Mouse (Mus musculus): ENCODE data around the gene Acsm5. TPM values are rescaled to one million over a fixed set of nuclear protein-coding genes. Genes with fewer than 3 reads are reported as not detected.

Acsm5 gene
- polyA plus RNA-seq, 1 experiment from 2014 or later = 0.32 TPM

DNA sequence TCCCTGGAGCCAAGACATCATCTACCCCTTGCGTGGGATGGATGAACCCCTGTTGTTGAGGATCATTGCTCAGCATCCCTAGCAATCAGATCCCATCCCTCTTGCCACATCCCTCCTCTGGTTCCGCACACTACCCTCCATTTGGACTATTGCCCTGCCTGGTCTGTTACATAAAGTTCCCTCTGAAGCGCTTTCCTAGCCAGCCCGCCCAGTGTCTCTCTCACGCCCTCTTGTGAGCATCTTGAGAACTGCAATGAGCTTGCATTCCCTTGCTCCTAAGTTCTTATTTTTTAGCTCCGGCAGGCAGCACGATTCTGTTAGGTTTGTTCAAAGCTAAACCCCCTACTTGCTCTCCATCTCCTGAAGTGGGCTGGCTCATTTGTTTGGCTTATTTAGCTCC is 6.2 kb upstream of the Acsm5 start:
- no peaks in the 10 kb centered on the region for H3K36me3 ChIP-seq (ENCODE audit: insufficient read depth)
- H3K4me1 ChIP-seq (ENCODE audit: insufficient read depth) = no peaks in the 10 kb centered on the region
- DNase-seq = peak; percentile 63
- no peak overlapping the region for H3K9ac ChIP-seq
- no peak overlapping the region for H3K27ac ChIP-seq (ENCODE audit: low read depth)
- H3K27me3 ChIP-seq (ENCODE audit: insufficient read depth, low read length) = no peaks in the 10 kb centered on the region
- H3K4me3 ChIP-seq (ENCODE audit: low read depth, low read length) = no peak overlapping the region
- TF ChIP-seq CTCF (IDR thresholded peaks at IDR 0.05; ENCODE audit: low read depth) = peak; percentile 78
- H3K9me3 ChIP-seq (ENCODE audit: low read depth, low read length) = no peaks in the 10 kb centered on the region
- WGBS = 26% methylated on average over 7 of the region's 7 CpGs
- H3K4me2 ChIP-seq = no peak overlapping the region
- ATAC-seq (ENCODE audit: insufficient read depth) = no peak

DNA sequence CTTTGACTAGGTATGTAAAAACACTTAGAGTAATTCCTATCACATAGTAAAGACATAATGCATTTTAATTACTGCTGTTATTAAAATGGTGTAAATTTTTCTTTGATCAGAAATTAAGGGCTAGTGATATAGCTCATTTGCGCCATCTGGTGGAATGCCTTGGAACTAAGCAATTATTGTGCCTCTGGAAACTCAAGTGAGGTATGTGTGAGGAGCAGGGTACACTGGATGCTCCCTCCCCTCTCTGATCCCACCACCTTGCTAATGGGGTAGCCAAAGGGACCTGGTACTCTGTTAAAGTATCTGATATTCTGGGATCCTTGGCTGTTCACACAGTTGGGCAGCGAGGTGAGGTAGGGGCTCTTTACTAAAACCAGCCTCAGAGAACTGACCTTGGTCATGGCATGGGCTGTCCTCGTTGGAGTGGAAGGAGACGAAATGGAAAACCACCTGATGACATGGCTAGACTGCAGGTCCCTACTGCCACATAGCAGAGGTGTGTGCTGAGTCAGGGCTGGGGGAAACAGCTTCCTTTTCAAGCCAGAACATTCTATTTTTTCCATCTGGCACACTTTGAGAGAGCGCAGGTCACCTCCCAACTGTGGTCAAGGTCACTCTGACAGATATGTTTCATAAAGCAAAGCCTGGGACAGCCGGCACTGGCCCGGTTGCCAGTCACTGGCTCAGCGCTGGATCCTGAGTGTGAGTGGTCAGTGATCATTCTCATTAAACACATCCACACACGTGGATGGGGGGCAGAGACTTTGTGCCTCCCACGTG is 3.6 kb upstream of the Acsm5 start:
- H3K9ac ChIP-seq = no peak overlapping the region
- no peaks in the 10 kb centered on the region for H3K9me3 ChIP-seq (ENCODE audit: low read depth, low read length)
- no peak overlapping the region for H3K27ac ChIP-seq (ENCODE audit: low read depth)
- DNase-seq (peak; percentile 78), ATAC-seq (ENCODE audit: insufficient read depth) (0 out of 2 replicates have a peak, but pooled peaks have one; percentile 52)
- no peaks in the 10 kb centered on the region for H3K4me1 ChIP-seq (ENCODE audit: insufficient read depth)
- WGBS = 61% methylated on average over 10 of the region's 10 CpGs
- H3K27me3 ChIP-seq (ENCODE audit: insufficient read depth, low read length) = no peaks in the 10 kb centered on the region
- peak; percentile 76 for TF ChIP-seq CTCF (IDR thresholded peaks at IDR 0.05; ENCODE audit: low read depth)
- no peak overlapping the region for H3K4me3 ChIP-seq (ENCODE audit: low read depth, low read length)
- no peaks in the 10 kb centered on the region for H3K36me3 ChIP-seq (ENCODE audit: insufficient read depth)
- no peak overlapping the region for H3K4me2 ChIP-seq

DNA sequence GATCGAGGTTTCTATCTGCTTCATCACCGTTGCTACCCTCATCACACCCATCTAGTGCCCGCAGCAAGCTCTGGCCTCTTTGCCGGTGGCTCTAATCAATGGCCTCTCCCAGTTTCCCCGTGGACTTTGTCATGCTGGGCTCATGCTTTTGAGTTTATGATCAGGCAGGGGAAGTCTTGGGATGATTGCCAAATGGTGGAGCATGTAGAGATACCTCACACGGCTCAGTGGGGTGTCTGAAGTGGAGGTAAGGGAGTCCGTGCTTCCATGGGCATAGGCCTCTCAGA is 3.0 kb upstream of the Acsm5 start:
- Histone ChIP-seq H3K36me3 (ENCODE audit: insufficient read depth) (no peaks in the 10 kb centered on the region), H3K4me2 (no peak overlapping the region), H3K4me1 (ENCODE audit: insufficient read depth) (no peaks in the 10 kb centered on the region), H3K9me3 (ENCODE audit: low read depth, low read length) (no peaks in the 10 kb centered on the region), H3K4me3 (ENCODE audit: low read depth, low read length) (no peak overlapping the region), H3K9ac (no peak overlapping the region), H3K27me3 (ENCODE audit: insufficient read depth, low read length) (no peaks in the 10 kb centered on the region), H3K27ac (ENCODE audit: low read depth) (no peak overlapping the region)
- 79% methylated on average over 7 of the region's 7 CpGs for WGBS
- DNase-seq (no peak), ATAC-seq (ENCODE audit: insufficient read depth) (no peak)
- no peak for TF ChIP-seq CTCF (IDR thresholded peaks at IDR 0.05; ENCODE audit: low read depth)

DNA sequence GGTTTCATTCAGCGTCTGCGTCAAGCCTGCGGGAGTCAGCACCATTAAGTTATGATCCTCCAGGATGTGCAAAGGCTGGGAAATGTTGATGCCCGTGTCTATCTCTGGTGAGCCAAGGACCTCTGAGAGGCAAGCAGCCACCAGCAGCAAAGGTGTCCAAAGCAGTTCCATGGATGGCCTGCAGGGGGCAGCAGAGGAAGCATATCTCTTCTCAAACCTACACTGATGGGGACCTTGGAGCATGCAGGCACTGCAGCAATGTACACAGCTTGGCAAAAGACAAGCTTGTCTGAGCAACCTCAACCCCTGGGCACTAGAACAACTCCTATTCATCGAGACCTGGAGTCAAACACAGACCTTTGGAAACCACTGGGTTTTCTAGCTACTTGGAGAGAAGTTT is 391 bp downstream of the Acsm5 start:
- H3K9ac ChIP-seq = no peak overlapping the region

DNA sequence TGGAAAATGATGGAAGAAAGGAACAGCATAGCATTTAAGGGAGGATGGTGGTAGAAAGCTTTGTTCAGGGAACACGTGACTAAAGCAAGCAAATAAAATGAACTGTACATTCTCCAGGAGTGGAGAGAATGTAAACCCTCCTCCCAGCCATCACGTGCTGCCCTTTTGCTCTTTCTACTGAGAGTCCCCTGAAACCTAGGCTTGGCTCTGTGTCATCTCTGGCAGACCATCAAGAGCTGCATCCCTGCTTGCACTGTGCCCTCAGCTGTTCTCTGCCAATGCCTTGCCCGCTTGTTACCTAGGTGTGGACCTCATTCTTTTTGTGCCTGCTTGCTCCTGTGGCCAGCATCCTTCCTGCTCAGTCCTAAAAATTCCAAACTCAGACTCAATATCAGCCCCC is 2.6 kb downstream of the Acsm5 start:
- no peak for ATAC-seq (ENCODE audit: insufficient read depth)

More for the DNA sequence above, 391 bp downstream of the Acsm5 start:
- H3K4me2 ChIP-seq = no peak overlapping the region
- H3K27ac ChIP-seq (ENCODE audit: low read depth) = no peak overlapping the region
- H3K4me1 ChIP-seq (ENCODE audit: insufficient read depth) = no peaks in the 10 kb centered on the region
- no peak overlapping the region for H3K4me3 ChIP-seq (ENCODE audit: low read depth, low read length)
- peak; percentile 73; the same call in 1 of the 2 replicates for ATAC-seq (ENCODE audit: insufficient read depth)
- WGBS = 45% methylated on average over 5 of the region's 5 CpGs
- H3K27me3 ChIP-seq (ENCODE audit: insufficient read depth, low read length) = no peaks in the 10 kb centered on the region
- no peaks in the 10 kb centered on the region for H3K36me3 ChIP-seq (ENCODE audit: insufficient read depth)
- DNase-seq = peak; percentile 71
- H3K9me3 ChIP-seq (ENCODE audit: low read depth, low read length) = no peaks in the 10 kb centered on the region
- peak; percentile 88 for TF ChIP-seq CTCF (IDR thresholded peaks at IDR 0.05; ENCODE audit: low read depth)

DNA sequence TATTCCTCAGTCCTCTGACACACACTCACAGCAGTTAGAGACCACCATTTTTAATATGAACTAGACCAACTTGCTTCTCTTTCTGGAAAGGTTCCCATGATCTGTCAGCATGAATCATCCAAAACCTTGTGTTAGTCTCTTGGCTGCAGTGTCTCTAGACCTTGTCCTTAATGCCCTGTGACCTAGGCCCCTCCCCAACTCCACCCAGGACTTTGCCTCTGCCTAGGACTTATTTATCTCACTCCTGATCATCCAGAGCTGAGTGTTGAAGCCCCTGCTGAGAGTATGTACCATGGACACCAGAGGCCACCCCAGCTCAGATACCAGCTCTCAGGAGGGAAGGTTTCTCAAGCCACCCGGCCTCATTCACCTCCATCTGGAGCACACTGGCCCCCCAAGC is 3.1 kb downstream of the Acsm5 start:
- no peaks in the 10 kb centered on the region for H3K9me3 ChIP-seq (ENCODE audit: low read depth, low read length)
- H3K4me2 ChIP-seq = no peak overlapping the region
- ATAC-seq (ENCODE audit: insufficient read depth) (no peak), DNase-seq (no peak)
- no peak overlapping the region for H3K4me3 ChIP-seq (ENCODE audit: low read depth, low read length)
- TF ChIP-seq CTCF (IDR thresholded peaks at IDR 0.05; ENCODE audit: low read depth) = no peak
- no peak overlapping the region for H3K27ac ChIP-seq (ENCODE audit: low read depth)
- WGBS = 84% methylated on average over 1 of the region's 1 CpGs
- no peaks in the 10 kb centered on the region for H3K27me3 ChIP-seq (ENCODE audit: insufficient read depth, low read length)
- no peak overlapping the region for H3K9ac ChIP-seq
- no peaks in the 10 kb centered on the region for H3K4me1 ChIP-seq (ENCODE audit: insufficient read depth)
- H3K36me3 ChIP-seq (ENCODE audit: insufficient read depth) = no peaks in the 10 kb centered on the region

More for the DNA sequence above, 2.6 kb downstream of the Acsm5 start:
- no peak for TF ChIP-seq CTCF (IDR thresholded peaks at IDR 0.05; ENCODE audit: low read depth)
- 72% methylated on average over 3 of the region's 3 CpGs for WGBS
- no peak overlapping the region for H3K27ac ChIP-seq (ENCODE audit: low read depth)
- H3K4me2 ChIP-seq = no peak overlapping the region
- no peak overlapping the region for H3K9ac ChIP-seq
- H3K4me3 ChIP-seq (ENCODE audit: low read depth, low read length) = no peak overlapping the region
- no peaks in the 10 kb centered on the region for H3K36me3 ChIP-seq (ENCODE audit: insufficient read depth)
- no peaks in the 10 kb centered on the region for H3K27me3 ChIP-seq (ENCODE audit: insufficient read depth, low read length)
- no peaks in the 10 kb centered on the region for H3K4me1 ChIP-seq (ENCODE audit: insufficient read depth)
- no peaks in the 10 kb centered on the region for H3K9me3 ChIP-seq (ENCODE audit: low read depth, low read length)
- DNase-seq = no peak

DNA sequence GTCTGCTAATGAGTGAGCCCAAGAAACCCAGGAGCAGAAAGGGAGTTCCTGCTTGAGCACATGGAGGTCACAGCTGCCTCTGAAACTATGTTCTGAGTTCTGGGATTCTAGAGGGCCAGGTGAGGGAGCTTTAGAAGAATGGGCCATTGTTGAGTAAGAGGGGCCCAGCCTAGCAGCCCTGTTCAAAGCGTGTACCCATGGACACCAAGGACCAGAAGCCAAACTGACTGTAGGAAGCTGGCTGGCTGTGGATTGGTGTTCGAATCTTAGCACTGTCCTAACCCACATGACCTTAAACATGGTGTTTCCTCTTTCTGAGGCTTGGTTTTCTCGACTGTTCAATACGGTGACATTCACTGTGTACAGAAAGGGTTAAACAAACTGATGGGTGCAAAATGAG is 4.1 kb downstream of the Acsm5 start, which contains the start of gene Pdilt:
Pdilt (minus strand) TSS at position 101 of the 400 bp plus-strand sequence.
- H3K4me1 ChIP-seq (ENCODE audit: insufficient read depth) = no peaks in the 10 kb centered on the region
- no peak within 1 kb of the TSS for H3K27ac ChIP-seq (ENCODE audit: low read depth)
- H3K36me3 ChIP-seq (ENCODE audit: insufficient read depth) = no peaks in the 10 kb centered on the region
- no peak for TF ChIP-seq CTCF (IDR thresholded peaks at IDR 0.05; ENCODE audit: low read depth)
- H3K9me3 ChIP-seq (ENCODE audit: low read depth, low read length) = no peaks in the 10 kb centered on the region
- H3K4me3 ChIP-seq (ENCODE audit: low read depth, low read length) = no peak within 1 kb of the TSS
- DNase-seq = no peak
- H3K27me3 ChIP-seq (ENCODE audit: insufficient read depth, low read length) = no peaks in the 10 kb centered on the region
- 65% methylated on average over 4 of the region's 4 CpGs for WGBS
- H3K4me2 ChIP-seq = no peak within 1 kb of the TSS
- no peak for ATAC-seq (ENCODE audit: insufficient read depth)
- no peak within 1 kb of the TSS for H3K9ac ChIP-seq
